Mouse (Mus musculus) c-Kit-positive CD71-positive TER-119-negative erythroid progenitor cells, embryonic 14.5 days (primary cell): ENCODE data around the gene Itk.

ENCODE experiments used
- DNase-seq: peaks from one replicate; pipeline ENCODE4 v3.0.0-alpha.2; 2013; ENCODE audit warnings: low read depth

Itk gene

DNA sequence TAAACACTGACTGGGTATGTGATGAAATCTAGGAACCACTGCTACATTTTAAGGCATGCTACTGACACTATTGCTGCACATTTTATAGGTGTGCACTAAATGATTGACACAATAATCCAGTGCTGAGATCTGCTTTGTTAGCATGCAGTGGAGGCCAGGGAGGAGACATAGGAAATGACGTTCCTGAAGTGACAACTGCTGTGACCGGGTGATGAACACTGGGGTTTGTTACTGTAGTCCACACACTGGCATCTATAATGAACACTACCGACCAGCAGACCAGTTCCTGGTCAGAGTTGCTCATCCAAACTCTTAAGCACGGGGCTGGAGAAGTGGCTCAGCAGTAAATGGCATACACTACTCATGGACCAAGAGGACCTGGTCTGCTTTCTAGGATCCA, 4.1 kb upstream of the Itk start:
- no peak for DNase-seq

DNA sequence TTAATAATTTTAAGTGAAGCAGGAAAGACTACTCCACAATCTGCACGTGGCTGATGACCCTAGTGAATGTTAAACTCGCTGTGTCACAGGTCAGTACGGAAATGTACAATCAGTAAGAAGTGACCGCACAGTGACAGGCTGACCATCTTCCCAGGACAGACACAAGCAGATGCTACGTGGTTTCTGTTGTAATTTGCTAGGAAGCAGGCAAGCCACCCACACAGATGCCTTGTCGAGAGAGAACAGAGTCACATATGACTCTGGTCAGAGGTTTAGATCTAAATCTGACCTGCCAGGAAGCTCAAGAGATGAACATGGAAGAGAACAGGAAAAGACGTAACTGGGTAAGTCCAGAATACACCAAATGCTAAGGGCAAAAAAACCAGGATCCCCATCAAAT, 3.6 kb upstream of the Itk start:
- DNase-seq, result no peak

DNA sequence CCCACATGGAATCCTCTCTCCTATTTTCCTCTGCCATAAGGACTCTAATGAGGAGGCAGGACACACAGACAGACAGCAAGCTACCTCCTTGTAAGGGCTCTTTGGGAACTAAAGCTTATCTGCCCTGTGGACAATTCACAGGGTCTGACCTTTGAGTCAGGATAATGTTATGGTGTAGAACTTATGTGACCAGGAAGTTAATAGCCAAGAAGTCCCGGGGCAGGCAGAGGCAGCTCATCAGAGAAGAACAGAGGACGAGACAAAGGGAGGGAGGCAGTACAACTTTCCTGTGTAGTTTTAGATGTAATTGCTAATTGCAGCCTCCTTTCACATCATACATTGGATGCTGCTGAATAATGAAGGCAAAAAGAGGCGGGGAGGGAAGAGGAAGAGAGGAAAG, 1.3 kb upstream of the Itk start:
- DNase-seq, result no peak

DNA sequence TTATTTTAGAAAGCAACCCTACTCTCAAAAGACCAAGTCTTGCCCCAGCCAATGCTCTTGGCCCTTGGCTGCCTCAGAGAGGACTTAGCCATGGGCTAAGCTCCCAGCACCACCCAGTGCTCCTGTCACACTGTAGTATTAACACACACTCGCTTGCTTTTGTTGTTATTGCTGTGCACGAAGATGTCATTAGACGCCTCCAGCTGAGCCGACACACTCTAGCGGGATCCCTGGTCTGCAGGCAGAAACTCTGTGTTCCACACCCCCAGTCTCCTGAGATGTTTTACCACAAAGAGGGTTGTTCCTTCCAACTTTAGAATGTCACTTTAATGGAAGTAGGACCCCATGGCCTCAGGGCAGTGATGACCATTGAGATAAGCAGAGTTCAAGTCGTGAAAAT, 877 bp downstream of the Itk start:
- no peak for DNase-seq

DNA sequence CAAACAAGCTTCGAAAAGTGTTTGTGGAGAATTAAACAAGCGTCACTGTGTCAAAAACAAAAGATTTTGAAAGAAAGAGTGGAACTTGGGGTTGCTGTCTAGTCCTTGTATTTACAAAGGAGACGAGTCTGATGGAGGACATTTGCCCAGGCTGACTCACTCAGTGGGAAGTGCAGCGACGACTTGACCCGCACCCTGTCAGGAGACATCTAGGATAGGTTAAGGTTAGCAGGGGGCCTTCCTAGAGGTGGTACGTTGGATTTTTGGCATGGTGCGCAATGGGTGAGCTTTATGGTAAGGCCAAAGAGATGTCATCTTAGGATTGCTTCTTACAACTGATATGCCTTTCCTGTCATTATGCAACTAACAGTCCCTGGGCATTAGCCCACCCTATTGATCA, 2.3 kb downstream of the Itk start:
- no peak for DNase-seq

DNA sequence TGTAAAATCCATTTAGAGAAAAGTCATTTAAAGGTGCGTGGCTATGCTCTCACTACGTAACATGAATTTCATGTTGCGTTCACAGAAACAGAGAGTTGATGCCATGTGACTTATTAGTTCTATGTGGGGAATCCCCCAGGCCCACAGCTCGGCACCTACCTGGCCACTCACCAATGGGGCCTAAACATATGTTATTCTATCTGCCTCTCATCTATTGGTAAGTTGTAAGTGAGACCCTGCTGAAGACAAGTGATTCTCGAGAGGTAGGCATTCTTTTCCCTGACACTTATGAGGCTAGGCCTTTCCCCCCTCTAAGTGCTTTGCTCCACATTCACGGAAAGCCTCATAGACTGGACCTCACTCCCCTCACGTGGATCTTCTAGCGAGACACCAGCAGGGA, 2.8 kb downstream of the Itk start:
- DNase-seq, result no peak

DNA sequence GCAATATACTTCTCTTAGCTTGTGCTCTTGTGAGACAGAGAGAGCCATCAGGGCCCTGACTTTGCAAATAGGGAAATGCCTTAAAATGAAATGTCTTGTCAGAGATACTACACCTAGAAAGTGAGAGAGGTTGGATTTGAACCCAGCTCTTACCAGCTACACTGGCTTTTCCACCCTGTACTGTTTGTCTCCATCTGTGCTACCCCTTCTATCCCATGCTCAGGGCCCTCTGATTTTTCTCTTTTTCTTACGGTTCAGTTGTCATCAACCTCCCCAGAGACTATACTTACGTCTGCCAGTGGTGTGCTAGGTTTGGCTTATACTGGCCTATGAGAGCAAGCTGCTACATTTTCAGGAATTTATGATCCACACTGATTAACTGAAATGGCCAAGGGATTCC, 4.4 kb downstream of the Itk start:
- DNase-seq, result no peak

DNA sequence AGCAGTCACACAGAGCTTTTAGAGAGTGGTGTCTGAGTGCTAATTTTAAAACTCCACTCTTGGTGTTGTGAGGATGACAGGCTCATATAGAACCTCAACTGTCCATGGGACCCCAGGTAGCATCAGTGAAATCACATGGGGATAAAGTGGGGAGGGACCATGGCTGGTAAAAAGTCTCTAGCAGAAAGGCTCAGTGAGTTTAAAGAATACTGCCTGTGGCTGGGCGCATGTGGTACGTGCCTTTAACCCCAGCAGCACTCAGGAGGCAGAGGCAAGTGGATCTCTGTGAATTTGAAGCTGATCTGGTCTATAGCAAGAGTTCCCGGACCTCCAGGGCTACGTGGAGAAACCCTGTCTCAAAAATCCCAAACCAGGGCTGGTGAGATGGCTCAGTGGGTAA, 6.8 kb downstream of the Itk start:
- no peak for DNase-seq

DNA sequence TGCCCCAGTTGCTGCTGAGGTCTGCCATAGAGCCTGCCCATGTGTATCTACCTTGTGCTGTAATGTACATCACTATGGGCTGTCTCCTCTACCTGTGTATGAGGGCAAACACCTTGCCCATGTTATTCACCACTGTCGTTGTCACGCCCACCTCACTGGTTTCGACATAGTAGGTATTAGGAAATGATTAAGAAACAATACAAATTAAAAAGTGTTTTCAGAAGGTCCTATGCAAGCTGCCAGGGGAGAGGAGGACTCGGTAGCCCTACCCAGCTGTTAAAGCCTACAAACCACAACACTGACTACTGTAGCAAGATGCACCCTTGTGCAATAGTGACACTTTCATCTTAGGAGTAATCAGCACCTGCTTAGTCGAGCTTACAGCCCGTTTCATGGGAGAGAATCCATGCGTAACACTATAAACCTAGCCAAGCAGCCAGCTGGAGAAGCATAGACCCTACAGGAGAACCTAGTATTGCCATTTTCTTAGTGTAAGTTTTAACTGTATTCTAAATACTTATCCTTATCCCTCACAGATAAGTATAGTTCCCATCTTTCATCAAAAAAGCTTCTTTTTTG, 9.1 kb downstream of the Itk start:
- DNase-seq, result no peak

DNA sequence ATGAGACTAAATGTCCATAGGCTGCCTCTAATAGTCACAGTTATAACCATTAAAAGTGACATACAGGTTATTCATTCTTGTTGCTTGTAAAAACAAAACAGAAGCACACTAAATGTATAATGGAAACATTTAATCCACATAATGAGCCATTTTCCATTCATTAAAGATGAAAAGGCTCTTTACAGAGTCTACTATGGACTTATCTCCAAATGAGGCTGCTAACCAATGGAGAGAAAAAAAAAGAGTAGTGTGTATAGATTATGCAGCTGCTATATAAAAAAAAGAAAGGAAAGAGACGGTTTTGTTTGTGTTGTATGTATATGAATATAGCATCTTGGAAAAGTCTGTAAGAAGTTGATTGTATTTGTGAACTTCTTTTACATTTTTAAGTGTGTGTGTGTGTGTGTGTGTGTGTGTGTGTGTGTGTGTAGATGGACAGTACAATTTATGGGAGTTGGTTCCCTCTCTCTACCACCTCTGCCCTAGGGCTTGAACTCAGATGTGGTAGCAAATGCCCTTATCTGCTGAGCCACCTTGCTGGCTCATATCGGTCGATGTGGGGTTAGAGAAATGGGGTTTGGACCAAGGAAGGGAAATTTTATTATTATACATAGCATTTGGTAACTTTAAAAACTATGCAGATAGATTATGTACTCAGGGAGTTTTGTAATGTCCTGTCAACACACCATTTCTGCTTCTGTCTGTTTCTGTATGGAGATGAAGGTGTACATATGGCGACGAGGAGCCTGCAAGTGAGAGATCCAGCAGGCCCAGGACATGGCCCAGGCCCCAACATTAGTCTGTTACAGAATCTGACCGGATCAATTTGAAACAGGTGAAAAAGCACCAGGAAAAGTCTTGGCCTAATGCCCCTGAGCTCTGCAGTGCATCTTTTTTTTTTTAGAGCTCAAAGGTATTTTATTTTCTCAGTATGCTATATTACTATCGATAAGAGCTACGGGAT, 11.2 kb downstream of the Itk start:
- DNase-seq, result peak; percentile 70

DNA sequence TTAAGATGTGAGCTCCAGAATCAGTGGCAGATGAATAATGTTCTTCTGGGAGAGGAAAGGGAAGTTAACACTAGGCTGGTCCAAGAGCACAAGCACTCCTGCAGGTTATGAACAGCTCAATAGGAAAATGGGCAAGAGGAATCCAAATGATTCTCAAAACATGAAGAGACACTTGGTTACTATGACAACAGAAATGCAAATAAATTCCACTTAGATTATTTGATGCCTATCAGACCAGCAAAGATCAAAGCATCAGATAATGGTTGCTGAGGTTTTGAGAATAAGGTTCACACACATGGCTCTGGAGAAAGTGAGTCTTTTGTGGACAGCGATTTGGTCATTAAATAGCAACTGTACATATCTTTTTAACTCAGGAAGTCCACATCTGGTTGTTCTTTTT, 12.0 kb downstream of the Itk start:
- no peak for DNase-seq

DNA sequence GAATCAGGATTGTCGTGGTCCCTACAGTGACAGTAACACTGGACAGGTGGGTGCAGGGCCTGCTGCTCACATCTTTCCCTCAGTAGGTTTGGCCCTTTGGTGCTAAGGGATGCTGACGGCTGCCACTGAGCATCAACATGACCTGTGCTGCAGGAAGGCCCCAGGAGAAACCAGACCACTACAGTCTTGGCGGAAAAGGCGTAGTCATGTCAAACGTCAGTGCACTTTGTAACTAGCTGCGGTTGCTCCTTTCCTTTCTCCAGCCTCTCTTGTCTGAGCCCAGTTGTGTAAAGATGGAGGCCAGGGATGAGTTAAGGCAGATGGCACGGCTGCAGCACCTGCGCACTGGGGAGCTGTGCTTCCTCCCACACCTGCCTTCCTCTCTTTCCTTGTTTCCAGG, 14.3 kb downstream of the Itk start:
- no peak for DNase-seq

DNA sequence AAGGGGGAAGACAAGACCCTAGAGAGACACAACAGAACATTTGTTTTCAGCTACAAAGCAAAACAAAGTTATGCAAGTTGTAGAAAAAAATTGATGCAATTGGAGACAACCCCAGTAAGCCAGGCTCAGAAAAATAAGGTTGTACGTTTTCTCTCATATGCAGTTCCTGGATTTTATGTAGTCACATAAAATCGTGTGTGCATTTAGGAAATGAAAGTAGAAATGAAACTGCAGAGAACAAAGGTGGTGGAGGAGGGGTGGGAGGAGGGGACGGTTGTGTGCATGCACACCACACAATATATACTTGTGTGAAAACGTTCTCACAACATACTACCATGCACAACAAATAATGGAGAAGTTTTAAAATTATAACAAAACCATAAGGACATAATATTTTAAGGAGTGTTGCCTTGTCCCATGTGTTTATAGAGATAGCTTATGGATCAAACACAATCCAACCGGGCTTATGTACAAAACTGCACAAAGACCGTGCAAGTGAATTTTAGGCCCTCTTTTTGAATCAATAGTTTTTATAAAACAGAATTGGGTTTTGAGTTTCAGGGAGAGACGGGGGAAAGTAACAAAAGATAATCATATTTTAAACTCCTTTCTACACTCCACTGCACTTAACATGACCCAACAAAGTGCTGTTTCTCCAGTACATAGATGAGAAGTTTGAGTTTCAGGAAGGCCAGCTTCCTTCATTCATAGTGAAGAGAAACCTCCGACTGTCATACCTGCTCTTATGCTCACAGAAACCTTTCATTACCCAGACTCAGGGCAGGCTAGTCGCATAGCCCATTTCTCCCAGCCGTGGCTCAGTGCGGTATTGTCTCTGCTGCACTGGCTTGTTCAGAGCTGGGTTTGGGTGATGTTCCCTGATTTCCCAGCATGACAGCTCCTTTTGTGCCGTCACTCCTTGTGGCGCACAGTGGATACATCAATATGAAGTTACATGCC, 16.0 kb downstream of the Itk start:
- DNase-seq, result no peak

DNA sequence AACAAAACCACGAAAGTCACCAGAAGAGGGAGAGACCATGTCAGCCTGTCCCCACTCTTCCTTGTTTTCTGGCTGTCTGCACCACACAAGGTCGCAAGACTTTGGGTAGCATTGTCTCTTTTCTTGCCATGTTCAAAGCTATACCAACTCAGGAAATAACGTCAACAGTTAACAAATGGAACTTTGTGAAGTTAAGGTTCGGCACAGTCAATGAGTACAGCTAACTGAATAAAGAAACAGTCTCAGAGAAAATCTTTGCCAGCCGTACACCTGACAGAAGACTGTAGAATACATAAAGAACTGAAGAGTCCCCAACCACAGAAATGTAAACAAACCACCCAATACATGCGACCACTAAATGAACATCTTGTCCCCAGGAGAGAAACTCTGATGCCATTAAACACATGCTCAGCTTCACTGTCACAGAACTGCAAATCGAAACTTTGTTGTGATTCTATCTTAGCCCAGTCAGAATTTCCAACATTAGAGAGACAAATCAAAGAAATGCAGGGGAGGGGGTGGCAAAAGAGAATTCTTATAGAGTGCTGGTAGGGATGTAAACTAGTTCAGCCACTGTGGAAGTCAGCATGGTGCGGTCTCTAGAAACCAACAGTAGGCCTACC, 16.9 kb downstream of the Itk start:
- DNase-seq, result no peak

DNA sequence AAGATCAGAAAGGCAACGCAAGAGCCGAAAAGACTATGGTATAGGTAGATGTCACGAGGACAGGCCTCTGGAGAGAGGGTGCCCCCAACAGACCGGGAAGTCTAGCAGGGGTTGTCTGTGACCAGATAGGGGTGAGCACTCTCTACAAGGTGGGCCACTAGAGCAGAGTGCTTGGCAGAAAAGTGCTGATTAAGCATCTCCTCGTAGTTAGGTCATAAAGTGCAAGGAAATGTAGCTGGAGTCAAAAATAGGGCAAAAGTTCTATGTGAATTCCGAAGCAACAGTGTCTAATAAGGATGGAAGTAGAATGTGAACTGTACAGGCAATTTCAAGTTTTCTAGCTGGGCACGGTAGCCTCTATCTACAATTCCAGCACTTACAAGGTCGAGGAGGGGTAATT, 18.1 kb downstream of the Itk start:
- DNase-seq, result no peak

DNA sequence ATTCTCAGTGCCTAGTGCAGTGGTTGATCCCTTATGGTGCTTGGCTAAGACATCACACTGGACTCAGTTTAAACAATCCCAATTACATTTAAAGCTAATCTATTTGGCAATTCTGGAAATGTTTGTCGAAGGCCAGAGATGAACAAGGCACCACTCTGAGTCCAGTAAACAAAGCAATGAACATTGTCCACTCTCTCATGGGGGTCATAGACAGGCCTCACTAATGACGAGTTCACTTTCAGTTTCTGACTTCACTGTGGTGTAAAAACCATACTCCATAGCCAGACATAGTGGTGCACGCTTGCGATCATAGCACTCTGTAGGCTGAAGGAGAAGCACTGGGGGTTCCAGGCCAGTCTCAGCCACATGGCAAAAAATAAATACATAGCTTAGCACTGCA, 18.9 kb downstream of the Itk start:
- no peak for DNase-seq

DNA sequence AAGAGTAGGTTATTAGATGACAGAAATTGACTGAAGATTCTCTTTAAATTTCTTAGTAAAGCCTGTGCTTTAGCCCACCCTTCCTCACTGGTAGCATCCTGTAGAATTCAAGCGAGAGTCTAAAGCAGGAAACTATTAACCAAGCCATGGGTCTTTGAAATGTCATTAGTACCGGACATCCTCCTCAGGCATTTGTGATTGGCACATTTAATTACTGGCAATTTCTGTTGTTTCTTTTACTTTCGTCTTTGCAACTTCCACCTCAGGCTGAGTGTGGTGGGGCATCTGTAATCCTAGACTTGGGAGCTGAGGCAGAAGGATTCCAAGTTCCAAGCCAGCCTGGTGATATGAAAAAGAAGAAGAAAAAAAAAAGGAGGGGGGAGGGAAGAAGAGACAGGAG, 23.0 kb downstream of the Itk start:
- DNase-seq, result no peak

DNA sequence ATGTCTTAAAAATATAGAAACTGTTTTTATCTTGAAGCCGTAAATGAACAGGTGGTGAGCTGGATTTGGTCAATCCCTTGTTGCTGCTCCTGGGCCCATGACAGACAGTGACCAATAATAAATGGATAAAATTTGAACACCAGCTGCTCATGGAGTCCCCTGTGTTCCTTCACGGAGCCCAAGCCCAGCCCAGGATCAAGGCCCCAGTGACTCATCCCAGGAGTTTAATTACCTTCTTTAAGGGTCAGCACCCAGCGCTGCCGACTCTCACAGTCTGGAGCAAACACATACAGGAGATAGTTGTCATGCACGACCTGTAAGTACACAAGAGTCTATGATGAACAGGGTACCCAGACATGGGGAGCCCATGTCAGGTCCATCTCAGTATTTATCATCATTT, 23.6 kb downstream of the Itk start:
- no peak for DNase-seq

DNA sequence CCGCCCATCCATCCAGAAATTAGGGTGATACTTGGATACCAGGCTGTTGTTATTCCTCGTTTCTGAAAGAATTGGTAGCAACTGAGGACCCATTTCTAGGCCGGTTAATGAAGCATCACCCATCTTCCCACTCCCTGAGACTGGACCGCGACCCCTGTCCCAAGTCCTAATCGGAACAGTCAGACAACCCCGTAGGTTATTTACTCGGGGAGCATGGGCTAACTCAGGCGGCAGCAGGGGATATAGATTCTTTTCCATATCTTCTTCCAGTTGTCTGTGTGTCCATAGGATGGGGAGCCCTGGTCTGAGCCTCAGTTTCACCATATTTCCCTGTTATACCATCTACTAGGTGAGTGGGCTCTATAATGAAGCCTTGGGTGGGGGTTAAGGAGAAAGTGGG, 25.5 kb downstream of the Itk start:
- no peak for DNase-seq

DNA sequence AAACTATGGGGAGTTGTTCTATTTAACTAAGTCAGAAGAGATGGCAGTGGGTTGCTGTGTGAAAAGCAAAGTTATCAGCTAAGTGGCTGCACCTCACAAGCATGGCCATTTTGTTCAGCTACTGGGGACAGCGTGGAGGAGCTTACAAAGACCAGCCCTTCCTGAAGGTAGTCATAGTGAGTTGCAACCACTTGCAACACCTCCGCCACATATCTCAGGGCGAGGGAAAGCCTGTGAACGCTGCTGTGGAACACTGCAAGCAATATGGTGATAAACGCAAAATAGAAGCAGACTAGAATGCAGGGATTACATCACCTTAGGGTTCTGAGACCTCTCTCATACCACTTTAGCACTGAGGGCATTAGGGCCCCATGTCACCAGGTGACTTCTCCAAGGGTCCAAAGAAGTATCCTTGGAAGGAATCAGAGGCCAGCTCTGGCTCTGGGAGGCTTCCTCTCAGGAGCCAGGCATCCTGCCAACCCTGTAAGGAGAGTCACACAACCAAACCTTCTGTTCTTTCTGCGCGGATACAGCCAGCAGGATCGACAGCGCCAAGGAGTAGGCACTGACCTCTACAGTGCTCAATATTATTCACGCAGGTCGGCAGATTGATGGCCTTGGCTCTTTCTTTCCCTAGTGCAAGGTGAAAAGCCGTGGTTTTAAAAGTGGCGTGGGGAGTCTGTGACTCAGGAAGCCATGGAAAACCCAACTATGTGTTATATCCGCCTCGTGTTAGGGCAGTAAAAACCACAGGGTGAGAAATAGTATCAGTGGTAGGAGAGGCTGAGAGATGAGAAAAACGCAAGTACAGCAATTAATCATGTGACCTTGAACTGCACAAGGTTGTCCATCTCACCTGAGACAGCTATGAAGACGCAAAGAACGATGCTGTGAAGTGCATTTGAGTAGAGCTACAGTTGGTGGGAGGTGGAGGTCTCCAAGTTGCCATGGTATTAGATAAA, 27.0 kb downstream of the Itk start:
- no peak for DNase-seq
